Mouse (Mus musculus) olfactory bulb, adult 2 months (tissue): ENCODE measurements around the gene March1.

Experiments used
- CTCF ChIP-seq: fragments of 200-500 bp; IDR thresholded peaks from 2 replicates; pipeline ENCODE4 v1.5.1; 2012; ENCODE audit warnings: low read depth, mild to moderate bottlenecking, low read length, moderate library complexity; ENCODE audit not compliant: insufficient read depth
- POLR2A ChIP-seq: fragments of 200-500 bp; IDR thresholded peaks from 2 replicates; pipeline ENCODE4 v1.6.1; 2012; ENCODE audit warnings: mild to moderate bottlenecking, low read depth, low read length, moderate library complexity; ENCODE audit not compliant: insufficient read depth

GRCm38 (mm10) chr8:66495726-66496125 lies 878.0 kb downstream of the March1 start:
- TF ChIP-seq POLR2A, result no peak
- TF ChIP-seq CTCF, result peak; percentile 63; the same call in 1 of the 2 replicates
